Mouse (Mus musculus): ENCODE results near the gene Alg2. TPM values are rescaled to one million over a fixed set of nuclear protein-coding genes. Genes with fewer than 3 reads are reported as not detected.

The Alg2 gene
- polyA plus RNA-seq, 1 experiment, result not detected

DNA sequence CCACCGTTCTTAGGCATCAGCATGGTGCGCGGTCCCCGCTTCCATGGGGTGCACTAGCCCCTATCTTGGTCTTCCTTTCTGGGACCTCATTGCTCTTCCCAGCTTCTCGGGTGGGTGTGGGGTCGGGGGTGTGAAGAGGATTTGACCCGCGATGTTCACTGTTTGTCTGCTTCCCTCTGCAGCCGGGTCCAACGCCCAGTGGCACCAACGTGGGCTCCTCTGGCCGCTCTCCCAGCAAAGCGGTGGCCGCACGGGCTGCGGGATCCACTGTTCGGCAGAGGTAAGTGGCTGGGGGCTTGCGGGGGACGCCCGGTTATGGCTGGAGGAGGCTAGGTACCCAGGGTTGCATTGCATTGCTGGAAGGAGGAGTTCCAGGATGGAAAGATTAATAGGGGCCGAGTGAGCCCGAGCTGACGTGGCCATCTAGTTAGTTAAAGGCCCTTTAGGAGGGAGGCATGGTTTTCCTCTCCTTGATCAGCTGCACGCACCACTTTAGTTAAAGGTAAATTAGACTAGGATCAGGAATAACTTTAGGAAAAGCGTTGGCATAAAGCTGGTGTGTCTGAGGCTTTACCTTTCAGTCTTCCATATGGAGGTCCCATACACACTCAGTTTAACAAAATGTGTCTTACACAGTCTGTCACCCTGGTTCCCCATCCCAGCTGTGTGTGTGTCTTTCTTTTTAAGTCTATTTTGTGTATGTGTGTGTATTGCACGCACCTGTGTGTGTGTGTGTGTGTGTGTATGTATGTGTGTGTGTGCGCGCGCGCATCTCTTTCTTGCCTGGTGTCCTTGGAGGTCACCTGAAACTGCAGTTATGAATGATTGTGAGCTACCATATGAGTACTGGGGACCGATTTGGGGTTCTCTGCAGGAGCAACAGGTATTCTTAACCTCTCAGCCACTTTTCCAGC is 854 bp upstream of the Alg2 start:
- Histone ChIP-seq H3K4me3 (ENCODE audit: insufficient read depth, low read depth, low read length) (peak overlapping the region; percentile 70), H3K4me1 (ENCODE audit: control insufficient read depth, insufficient read depth, low read length) (peaks cover 2% of the 10 kb centered on the region; the same call in 1 of the 2 replicates), H3K27ac (ENCODE audit: insufficient read depth, low read depth, low read length) (no peak overlapping the region; the same call in 1 of the 2 replicates)
- no peak for TF ChIP-seq POLR2A (IDR thresholded peaks at IDR 0.05; ENCODE audit: insufficient read depth, low read depth, low read length)
- WGBS, result 15% methylated on average over 31 of the region's 31 CpGs

GRCm38 (mm10) chr4:47473586-47473967 is 556 bp downstream of the Alg2 start:
- H3K4me1 ChIP-seq (ENCODE audit: control insufficient read depth, insufficient read depth, low read length), result peaks cover 2% of the 10 kb centered on the region; the same call in 1 of the 2 replicates
- TF ChIP-seq POLR2A (IDR thresholded peaks at IDR 0.05; ENCODE audit: insufficient read depth, low read depth, low read length) (no peak), CTCF (IDR thresholded peaks at IDR 0.05; ENCODE audit: insufficient read depth, low read depth, low read length) (no peak)
- H3K27ac ChIP-seq (ENCODE audit: insufficient read depth, low read depth, low read length), result no peak overlapping the region
- 3% methylated on average over 12 of the region's 14 CpGs for WGBS
- peak overlapping the region; percentile 70 for H3K4me3 ChIP-seq (ENCODE audit: insufficient read depth, low read depth, low read length)

GRCm38 (mm10) chr4:47467196-47467595 is 6.9 kb downstream of the Alg2 start:
- WGBS, result 90% methylated on average over 2 of the region's 2 CpGs
- TF ChIP-seq CTCF (IDR thresholded peaks at IDR 0.05; ENCODE audit: insufficient read depth, low read depth, low read length), result no peak
- no peak overlapping the region for H3K27ac ChIP-seq (ENCODE audit: insufficient read depth, low read depth, low read length)
- H3K4me3 ChIP-seq (ENCODE audit: insufficient read depth, low read depth, low read length), result no peak overlapping the region
- H3K4me1 ChIP-seq (ENCODE audit: control insufficient read depth, insufficient read depth, low read length), result no peaks in the 10 kb centered on the region

DNA sequence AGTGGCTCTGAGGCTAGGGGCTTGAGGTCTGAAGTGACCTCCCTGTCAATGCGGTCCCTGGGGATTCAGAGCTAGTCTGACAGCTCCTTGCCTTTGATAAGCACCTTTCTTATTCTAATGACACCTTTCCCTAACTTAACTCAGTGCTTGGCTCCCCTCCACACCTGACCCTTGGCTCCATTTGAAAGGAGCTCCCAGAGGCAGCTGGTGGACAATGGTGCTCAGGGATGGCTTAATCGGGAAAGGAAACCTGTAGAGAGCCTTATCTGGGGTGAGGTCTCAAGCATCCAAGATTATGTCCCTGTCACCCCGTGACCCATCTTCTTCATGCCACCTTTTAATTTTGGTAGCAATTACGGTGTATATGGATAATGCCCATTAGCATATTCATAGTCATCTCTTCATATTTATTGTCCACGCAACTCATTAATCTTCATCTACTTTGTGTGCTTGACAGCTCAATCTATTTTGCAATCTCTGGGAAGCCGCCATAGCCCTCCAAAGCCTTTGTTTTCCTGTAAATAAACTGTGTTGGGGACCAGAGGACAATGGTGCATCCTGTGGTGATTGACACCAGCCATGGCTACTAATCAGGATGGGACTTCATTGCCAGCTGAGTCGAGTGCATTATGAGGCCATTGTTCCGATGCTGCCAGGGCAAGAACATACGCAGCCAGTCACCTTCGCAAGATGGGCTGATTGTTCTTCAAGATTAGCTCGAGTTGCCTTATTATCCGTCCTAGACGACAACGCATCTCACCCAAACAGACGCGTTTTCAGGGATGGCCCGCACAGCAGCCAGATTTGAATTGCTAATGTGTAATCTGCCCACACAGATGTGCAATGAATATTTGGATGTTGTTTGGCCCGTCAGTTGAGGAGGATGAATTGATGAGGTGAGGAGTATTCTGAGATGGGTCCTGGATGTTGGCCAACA is 24.3 kb downstream of the Alg2 start:
- H3K27ac ChIP-seq (ENCODE audit: insufficient read depth, low read depth, low read length), result no peak overlapping the region
- H3K4me3 ChIP-seq (ENCODE audit: insufficient read depth, low read depth, low read length), result no peak overlapping the region
- TF ChIP-seq POLR2A (IDR thresholded peaks at IDR 0.05; ENCODE audit: insufficient read depth, low read depth, low read length), result no peak
- no peak for TF ChIP-seq CTCF (IDR thresholded peaks at IDR 0.05; ENCODE audit: insufficient read depth, low read depth, low read length)
- 27% methylated on average over 18 of the region's 18 CpGs for WGBS
- H3K4me1 ChIP-seq (ENCODE audit: control insufficient read depth, insufficient read depth, low read length), result no peaks in the 10 kb centered on the region

DNA sequence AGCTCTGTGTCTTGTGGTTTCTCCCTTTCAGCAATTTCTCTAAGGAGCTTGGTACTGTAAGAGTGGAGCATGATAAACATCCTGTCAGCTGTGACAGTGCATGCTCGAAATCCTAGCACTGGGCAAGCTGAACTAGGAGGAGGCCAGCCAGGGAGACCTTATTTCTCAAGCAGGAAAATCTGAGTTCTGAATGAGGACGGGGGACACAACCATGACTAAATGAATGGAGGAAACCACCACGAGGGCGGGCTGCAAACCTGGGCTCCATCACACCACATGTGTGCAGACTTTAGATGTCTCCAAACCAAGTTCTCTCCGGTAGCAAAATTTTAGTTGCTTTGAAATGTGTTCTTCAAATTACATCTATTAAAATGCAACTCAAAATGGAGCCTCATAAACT is 25.0 kb downstream of the Alg2 start:
- Histone ChIP-seq H3K27ac (ENCODE audit: insufficient read depth, low read depth, low read length) (no peak overlapping the region), H3K4me1 (ENCODE audit: control insufficient read depth, insufficient read depth, low read length) (no peaks in the 10 kb centered on the region), H3K4me3 (ENCODE audit: insufficient read depth, low read depth, low read length) (no peak overlapping the region)
- TF ChIP-seq CTCF (IDR thresholded peaks at IDR 0.05; ENCODE audit: insufficient read depth, low read depth, low read length), result no peak
- no peak for TF ChIP-seq POLR2A (IDR thresholded peaks at IDR 0.05; ENCODE audit: insufficient read depth, low read depth, low read length)
- 66% methylated on average over 5 of the region's 5 CpGs for WGBS

- H3K4me1 ChIP-seq (ENCODE audit: control insufficient read depth, insufficient read depth, low read length), result no peaks in the 10 kb centered on the region
- no peak overlapping the region for H3K4me3 ChIP-seq (ENCODE audit: insufficient read depth, low read depth, low read length)
- WGBS, result 88% methylated on average over 3 of the region's 3 CpGs
- no peak for TF ChIP-seq POLR2A (IDR thresholded peaks at IDR 0.05; ENCODE audit: insufficient read depth, low read depth, low read length)
- TF ChIP-seq CTCF (IDR thresholded peaks at IDR 0.05; ENCODE audit: insufficient read depth, low read depth, low read length), result no peak
- H3K27ac ChIP-seq (ENCODE audit: insufficient read depth, low read depth, low read length), result no peak overlapping the region
Observed at GRCm38 (mm10) chr4:47448526-47448925, 25.6 kb downstream of the Alg2 start.

GRCm38 (mm10) chr4:47440951-47441350 is 33.2 kb downstream of the Alg2 start:
- Histone ChIP-seq H3K4me1 (ENCODE audit: control insufficient read depth, insufficient read depth, low read length) (peaks cover 7% of the 10 kb centered on the region), H3K4me3 (ENCODE audit: insufficient read depth, low read depth, low read length) (no peak overlapping the region), H3K27ac (ENCODE audit: insufficient read depth, low read depth, low read length) (no peak overlapping the region)
- TF ChIP-seq CTCF (IDR thresholded peaks at IDR 0.05; ENCODE audit: insufficient read depth, low read depth, low read length), result no peak
- TF ChIP-seq POLR2A (IDR thresholded peaks at IDR 0.05; ENCODE audit: insufficient read depth, low read depth, low read length), result no peak
- WGBS, result 95% methylated on average over 11 of the region's 11 CpGs

DNA sequence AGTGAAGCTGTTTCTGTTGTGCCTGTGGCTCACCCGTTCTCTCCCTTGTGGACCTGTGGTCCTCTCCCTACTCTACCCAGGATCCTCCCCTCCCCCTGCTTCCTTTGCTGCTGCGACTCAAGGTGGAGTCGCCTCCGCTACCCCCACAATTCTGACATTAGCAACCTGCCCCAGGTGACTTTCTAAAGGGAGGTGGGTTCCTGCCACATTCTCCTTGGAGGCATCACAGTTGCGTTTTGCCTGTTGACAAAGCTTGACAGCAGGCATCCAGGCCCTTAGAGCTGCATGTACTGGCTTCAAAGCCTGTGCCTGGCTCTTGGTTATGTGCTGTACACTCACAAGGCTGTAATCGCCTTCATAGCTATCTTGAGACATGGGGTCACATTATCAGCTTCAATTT is 35.2 kb downstream of the Alg2 start:
- no peak overlapping the region for H3K27ac ChIP-seq (ENCODE audit: insufficient read depth, low read depth, low read length)
- TF ChIP-seq CTCF (IDR thresholded peaks at IDR 0.05; ENCODE audit: insufficient read depth, low read depth, low read length) (no peak), POLR2A (IDR thresholded peaks at IDR 0.05; ENCODE audit: insufficient read depth, low read depth, low read length) (no peak)
- H3K4me1 ChIP-seq (ENCODE audit: control insufficient read depth, insufficient read depth, low read length), result peaks cover 7% of the 10 kb centered on the region
- 91% methylated on average over 6 of the region's 6 CpGs for WGBS
- no peak overlapping the region for H3K4me3 ChIP-seq (ENCODE audit: insufficient read depth, low read depth, low read length)
